Mouse (Mus musculus) limb, embryonic 14.5 days (tissue): ENCODE data around the gene Xirp1. TPM values are rescaled to one million over a fixed set of nuclear protein-coding genes. Genes with fewer than 3 reads are reported as not detected.

Experiments used
- ATAC-seq: fragments of 200-750 bp; cut with Nextera tagmentation; 2 replicates; pipeline ENCODE4 v1.8.0; 2017; ENCODE audit warnings: low read depth, moderate number of reproducible peaks, moderate TSS enrichment; ENCODE audit not compliant: low FRiP score
- DNase-seq: peaks from one replicate; pipeline ENCODE4 v3.0.0-alpha.2; 2015; ENCODE audit warnings: low spot score
- H3K27ac ChIP-seq: fragments of 300-500 bp; sonication (generic); replicated peaks from 2 replicates; pipeline ENCODE4 v1.5.1; 2014; ENCODE audit warnings: low read depth, mild to moderate bottlenecking, low read length, moderate library complexity, mixed read lengths
- H3K27me3 ChIP-seq: fragments of 300-500 bp; sonication (generic); 2 replicates; pipeline ENCODE4 v1.6.1; 2014; ENCODE audit warnings: low read length, mixed read lengths; ENCODE audit not compliant: control insufficient read depth, insufficient read depth
- H3K36me3 ChIP-seq: fragments of 300-500 bp; sonication (generic); 2 replicates; pipeline ENCODE4 v1.6.1; 2014; ENCODE audit warnings: mild to moderate bottlenecking, low read length, moderate library complexity, mixed read lengths; ENCODE audit not compliant: control insufficient read depth, insufficient read depth
- H3K4me1 ChIP-seq: fragments of 300-500 bp; sonication (generic); 2 replicates; pipeline ENCODE4 v1.6.1; 2014; ENCODE audit warnings: antibody characterized with exemption, low read length, mixed read lengths; ENCODE audit not compliant: control insufficient read depth, insufficient read depth
- H3K4me2 ChIP-seq: fragments of 300-500 bp; sonication (generic); replicated peaks from 2 replicates; pipeline ENCODE4 v1.6.1; 2014; ENCODE audit warnings: low read depth, mild to moderate bottlenecking, low read length, moderate library complexity; ENCODE audit not compliant: severe bottlenecking
- H3K4me3 ChIP-seq: fragments of 300-500 bp; sonication (generic); replicated peaks from 2 replicates; pipeline ENCODE4 v1.5.1; 2014; ENCODE audit warnings: low read length
- H3K9ac ChIP-seq: fragments of 300-500 bp; sonication (generic); 2 replicates; pipeline ENCODE4 v1.6.1; 2014; ENCODE audit warnings: mild to moderate bottlenecking, low read depth, low read length, moderate library complexity; ENCODE audit not compliant: severe bottlenecking
- H3K9me3 ChIP-seq: fragments of 300-500 bp; sonication (generic); 2 replicates; pipeline ENCODE4 v1.6.1; 2016; ENCODE audit warnings: low read length; ENCODE audit not compliant: control insufficient read depth
- POLR2A ChIP-seq: fragments of 200-500 bp; IDR thresholded peaks from 2 replicates; pipeline ENCODE4 v1.8.0; 2012; ENCODE audit warnings: inconsistent platforms, mild to moderate bottlenecking, moderate library complexity, borderline replicate concordance; ENCODE audit not compliant: insufficient read depth, insufficient read length; ENCODE audit errors: extremely low read depth
- WGBS: fragments of 180-500 bp; shearing (Covaris S2); extraction: QIAGEN DNeasy Blood & Tissue Kit; methylation state at CpG from one replicate; pipeline ENCODE4 v1.1.7; 2014; 5-methylcytosine and 5-hydroxymethylcytosine counted together
- polyA plus RNA-seq, 2 experiments: library from polyadenylated mRNA; depleted of rRNA in 1 of 2; stranded (reverse) in 1 of 2; unstranded in 1 of 2; fragments of >200 nt; fragmentation: Nextera tagmentation in 1 of 2; extraction: Ambion mirVana in 1 of 2; gene quantifications; 2 replicates each; pipeline versions ENCODE4 v1.2.1 to v1.2.3; 2012 to 2014

The Xirp1 gene
- polyA plus RNA-seq, 2 experiments, result 1.4 to 2.2 TPM

DNA sequence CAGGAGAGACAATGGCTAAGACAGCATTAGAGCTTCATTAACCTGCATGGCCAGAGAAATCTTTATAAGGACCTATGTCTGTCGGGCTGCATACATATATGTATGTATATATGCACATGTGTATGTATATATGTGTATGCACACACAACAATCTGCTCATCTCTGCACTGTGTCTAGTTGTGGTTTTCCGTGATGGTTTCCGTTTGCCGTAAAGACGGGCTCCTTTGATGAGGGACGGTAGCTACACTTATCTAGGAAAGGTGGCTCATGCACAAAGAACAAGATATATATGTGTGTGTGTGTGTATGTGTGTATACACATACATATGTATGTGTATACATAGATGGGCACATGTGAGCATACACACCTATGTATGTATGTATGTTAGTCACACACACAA, 6.5 kb upstream of the Xirp1 start:
- no peak overlapping the region for H3K9ac ChIP-seq
- ATAC-seq, result no peak
- 92% methylated on average over 6 of the region's 6 CpGs for WGBS
- no peaks in the 10 kb centered on the region for H3K36me3 ChIP-seq
- peaks cover 5% of the 10 kb centered on the region; the same call in 1 of the 2 replicates for H3K4me1 ChIP-seq
- no peak for TF ChIP-seq POLR2A
- no peak overlapping the region for H3K27ac ChIP-seq
- H3K9me3 ChIP-seq, result no peaks in the 10 kb centered on the region
- no peak for DNase-seq
- no peak overlapping the region for H3K4me3 ChIP-seq
- no peaks in the 10 kb centered on the region for H3K27me3 ChIP-seq
- H3K4me2 ChIP-seq, result no peak overlapping the region

DNA sequence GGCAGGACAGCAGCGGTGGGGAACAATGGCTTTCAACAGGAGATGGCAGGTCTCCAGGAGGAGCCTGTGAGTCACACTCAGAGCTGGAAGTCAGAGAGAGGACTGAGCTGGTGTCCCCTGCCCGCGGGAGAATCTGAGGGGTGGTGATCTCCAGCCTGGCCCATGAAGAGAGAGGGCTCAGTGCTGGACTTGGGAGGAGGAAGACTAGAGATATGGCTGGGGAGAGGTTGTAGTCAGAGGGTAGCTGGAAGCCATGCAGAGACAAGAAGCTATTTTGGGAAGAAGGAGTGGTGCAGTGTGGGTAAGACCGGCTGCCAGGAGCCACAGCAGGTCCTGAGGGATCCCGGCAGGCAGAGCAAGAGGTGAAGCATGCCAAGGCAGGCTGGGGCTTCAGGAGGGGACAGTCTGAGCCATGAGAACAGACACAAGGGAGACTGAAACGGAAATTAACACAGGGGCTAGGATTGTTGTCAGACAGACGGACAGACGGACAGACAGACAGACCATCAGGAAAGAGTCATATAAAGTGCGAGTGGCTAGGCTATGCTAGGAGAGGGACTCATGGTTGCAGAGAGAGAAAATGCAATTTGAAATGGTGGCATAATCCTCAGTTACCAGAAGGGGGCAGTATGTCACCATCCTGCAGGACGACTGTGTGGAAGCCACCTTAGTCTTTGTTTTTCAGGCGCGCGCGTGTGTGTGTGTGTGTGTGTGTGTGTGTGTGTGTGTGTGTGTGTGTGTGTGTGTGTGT, 4.2 kb upstream of the Xirp1 start:
- H3K4me1 ChIP-seq, result peaks cover 5% of the 10 kb centered on the region; the same call in 1 of the 2 replicates
- DNase-seq, result peak; percentile 59
- H3K9me3 ChIP-seq, result no peaks in the 10 kb centered on the region
- peak overlapping the region; percentile 3; the same call in 1 of the 2 replicates for H3K9ac ChIP-seq
- no peaks in the 10 kb centered on the region for H3K27me3 ChIP-seq
- 34% methylated on average over 14 of the region's 14 CpGs for WGBS
- H3K4me3 ChIP-seq, result no peak overlapping the region
- no peak overlapping the region for H3K27ac ChIP-seq
- no peak for ATAC-seq
- H3K36me3 ChIP-seq, result no peaks in the 10 kb centered on the region
- no peak for TF ChIP-seq POLR2A
- no peak overlapping the region for H3K4me2 ChIP-seq

DNA sequence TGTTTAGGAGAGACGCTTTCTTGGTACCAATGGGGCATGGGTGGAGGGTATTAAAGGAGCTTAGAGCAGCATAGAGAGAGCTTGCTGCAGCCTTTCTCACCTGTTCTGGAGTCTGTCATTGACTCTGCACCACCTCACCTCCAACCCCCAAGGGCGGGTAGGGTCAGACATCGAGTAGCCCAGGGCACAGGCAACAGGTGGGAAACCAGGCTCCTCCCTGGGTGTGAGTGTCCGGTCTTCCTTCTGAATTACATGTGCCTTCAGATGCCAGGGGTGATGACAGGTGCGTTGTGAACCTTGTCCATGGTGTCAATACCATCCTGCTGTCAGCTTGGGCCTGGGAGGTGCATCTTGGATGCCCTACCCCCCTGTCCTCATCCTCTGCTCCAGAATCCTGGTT, 1.2 kb upstream of the Xirp1 start:
- no peaks in the 10 kb centered on the region for H3K27me3 ChIP-seq
- no peak for ATAC-seq
- no peaks in the 10 kb centered on the region for H3K9me3 ChIP-seq
- no peak overlapping the region for H3K27ac ChIP-seq
- H3K4me2 ChIP-seq, result no peak overlapping the region
- TF ChIP-seq POLR2A, result no peak
- no peaks in the 10 kb centered on the region for H3K36me3 ChIP-seq
- WGBS, result 82% methylated on average over 5 of the region's 5 CpGs
- H3K4me3 ChIP-seq, result no peak overlapping the region
- H3K9ac ChIP-seq, result no peak overlapping the region
- DNase-seq, result no peak
- H3K4me1 ChIP-seq, result peaks cover 5% of the 10 kb centered on the region; the same call in 1 of the 2 replicates

DNA sequence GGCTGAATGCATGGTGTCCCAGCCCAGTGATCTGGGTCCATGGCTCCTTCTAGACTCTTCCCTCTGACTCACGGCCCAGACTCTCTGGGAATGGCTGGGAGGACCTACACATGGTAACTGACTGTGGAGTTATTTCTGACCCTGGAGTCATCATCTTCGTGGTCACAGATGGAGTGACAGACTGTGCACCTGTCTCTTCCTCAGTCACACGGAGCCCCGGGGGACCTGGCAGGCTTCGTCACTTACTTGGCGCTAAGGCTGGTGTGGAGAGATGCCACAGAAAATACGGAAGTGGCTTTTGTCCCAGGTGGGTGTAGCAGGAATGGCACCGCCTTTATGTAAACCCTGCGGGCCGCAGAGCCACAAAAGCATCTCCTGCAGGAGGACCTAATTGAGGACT, 773 bp upstream of the Xirp1 start:
- DNase-seq, result no peak
- ATAC-seq, result no peak
- H3K9ac ChIP-seq, result no peak overlapping the region
- no peak overlapping the region for H3K4me3 ChIP-seq
- H3K4me2 ChIP-seq, result no peak overlapping the region
- no peaks in the 10 kb centered on the region for H3K36me3 ChIP-seq
- H3K27ac ChIP-seq, result no peak overlapping the region
- TF ChIP-seq POLR2A, result no peak
- H3K4me1 ChIP-seq, result peaks cover 5% of the 10 kb centered on the region; the same call in 1 of the 2 replicates
- H3K9me3 ChIP-seq, result no peaks in the 10 kb centered on the region
- WGBS, result 74% methylated on average over 10 of the region's 10 CpGs
- no peaks in the 10 kb centered on the region for H3K27me3 ChIP-seq

DNA sequence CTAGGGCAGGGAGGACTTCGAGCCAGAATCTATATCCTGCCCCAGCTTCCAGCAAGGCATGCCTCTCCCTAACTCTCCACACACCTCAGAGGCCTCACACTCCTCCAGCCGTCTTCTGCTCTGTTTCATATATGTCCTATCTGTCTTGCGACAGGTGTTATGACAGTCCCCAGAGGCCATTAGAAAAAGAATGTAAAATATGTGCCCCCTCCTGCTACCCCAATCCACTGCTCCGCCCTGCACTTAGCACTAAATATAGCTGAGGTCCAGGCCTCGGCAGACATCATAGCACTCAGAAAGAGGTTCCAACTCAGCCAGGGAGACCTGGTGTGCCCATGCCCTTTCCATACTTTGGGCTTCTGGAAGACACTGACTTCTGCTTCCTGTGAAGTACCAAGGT, 2.2 kb downstream of the Xirp1 start:
- H3K4me2 ChIP-seq, result no peak overlapping the region
- no peak overlapping the region for H3K9ac ChIP-seq
- DNase-seq (no peak), ATAC-seq (peak; percentile 35; the same call in 1 of the 2 replicates)
- H3K27me3 ChIP-seq, result no peaks in the 10 kb centered on the region
- H3K9me3 ChIP-seq, result no peaks in the 10 kb centered on the region
- no peak overlapping the region for H3K4me3 ChIP-seq
- H3K27ac ChIP-seq, result no peak overlapping the region
- H3K4me1 ChIP-seq, result no peaks in the 10 kb centered on the region; the same call in 1 of the 2 replicates
- WGBS, result 57% methylated on average over 5 of the region's 5 CpGs
- TF ChIP-seq POLR2A, result no peak
- H3K36me3 ChIP-seq, result no peaks in the 10 kb centered on the region
